Mouse (Mus musculus): ENCODE results near the gene Frmd8. TPM values are rescaled to one million over a fixed set of nuclear protein-coding genes. Genes with fewer than 3 reads are reported as not detected.

The Frmd8 gene
- polyA plus RNA-seq, 1 experiment from 2014 or later: 31.3 TPM

Other genes with a start within 250 kb of the Frmd8 start
- gene Rela, start 237.8 kb downstream of the Frmd8 start, polyA plus RNA-seq (2015; fragmentation: Nextera tagmentation; extraction: Ambion mirVana): 57.3 and 62.0 TPM in 2 replicates
- gene Sipa1, start 211.6 kb downstream of the Frmd8 start, polyA plus RNA-seq (2015; fragmentation: Nextera tagmentation; extraction: Ambion mirVana): 31.1 and 31.2 TPM in 2 replicates
- 22.7 and 24.9 TPM in 2 replicates for gene Map3k11, start 186.5 kb downstream of the Frmd8 start, polyA plus RNA-seq (2015; fragmentation: Nextera tagmentation; extraction: Ambion mirVana)
- 18.5 and 20.9 TPM in 2 replicates for gene Pcnx3, start 186.4 kb downstream of the Frmd8 start, polyA plus RNA-seq (2015; fragmentation: Nextera tagmentation; extraction: Ambion mirVana)
- 3.1 and 4.4 TPM in 2 replicates for gene Kcnk7, start 170.9 kb downstream of the Frmd8 start, polyA plus RNA-seq (2015; fragmentation: Nextera tagmentation; extraction: Ambion mirVana)
- gene Ehbp1l1, start 149.0 kb downstream of the Frmd8 start, polyA plus RNA-seq (2015; fragmentation: Nextera tagmentation; extraction: Ambion mirVana): 28.9 and 48.5 TPM in 2 replicates
- 101 and 107 TPM in 2 replicates for gene Fam89b, start 145.6 kb downstream of the Frmd8 start, polyA plus RNA-seq (2015; fragmentation: Nextera tagmentation; extraction: Ambion mirVana)
- gene Ltbp3, start 134.4 kb downstream of the Frmd8 start, polyA plus RNA-seq (2015; fragmentation: Nextera tagmentation; extraction: Ambion mirVana): 59.4 and 64.3 TPM in 2 replicates
- gene Scyl1, start 103.9 kb downstream of the Frmd8 start, polyA plus RNA-seq (2015; fragmentation: Nextera tagmentation; extraction: Ambion mirVana): 81.6 and 85.1 TPM in 2 replicates
- gene Slc25a45, start 2.5 kb upstream of the Frmd8 start, polyA plus RNA-seq (2015; fragmentation: Nextera tagmentation; extraction: Ambion mirVana): 3.4 and 5.2 TPM in 2 replicates
- 3.1 TPM in 2 replicates for gene Tigd3, start 18.9 kb upstream of the Frmd8 start, polyA plus RNA-seq (2015; fragmentation: Nextera tagmentation; extraction: Ambion mirVana)
- 117 and 125 TPM in 2 replicates for gene Dpf2, start 37.7 kb upstream of the Frmd8 start, polyA plus RNA-seq (2015; fragmentation: Nextera tagmentation; extraction: Ambion mirVana)
- gene Cdc42ep2, start 49.5 kb upstream of the Frmd8 start, polyA plus RNA-seq (2015; fragmentation: Nextera tagmentation; extraction: Ambion mirVana): 9.2 and 12.6 TPM in 2 replicates
- gene Pola2, start 88.9 kb upstream of the Frmd8 start, polyA plus RNA-seq (2015; fragmentation: Nextera tagmentation; extraction: Ambion mirVana): 56.9 and 61.0 TPM in 2 replicates
- gene Slc22a20, start 110.9 kb upstream of the Frmd8 start, polyA plus RNA-seq (2015; fragmentation: Nextera tagmentation; extraction: Ambion mirVana): not detected in 2 replicates
- gene Capn1, start 140.6 kb upstream of the Frmd8 start, polyA plus RNA-seq (2015; fragmentation: Nextera tagmentation; extraction: Ambion mirVana): 21.1 and 26.0 TPM in 2 replicates
- 34.1 and 34.5 TPM in 2 replicates for gene Syvn1, start 171.3 kb upstream of the Frmd8 start, polyA plus RNA-seq (2015; fragmentation: Nextera tagmentation; extraction: Ambion mirVana)
- gene Mrpl49, start 182.5 kb upstream of the Frmd8 start, polyA plus RNA-seq (2015; fragmentation: Nextera tagmentation; extraction: Ambion mirVana): 66.8 and 67.5 TPM in 2 replicates
- 723 and 835 TPM in 2 replicates for gene Fau, start 182.6 kb upstream of the Frmd8 start, polyA plus RNA-seq (2015; fragmentation: Nextera tagmentation; extraction: Ambion mirVana)
- 33.0 and 33.6 TPM in 2 replicates for gene Znhit2, start 185.9 kb upstream of the Frmd8 start, polyA plus RNA-seq (2015; fragmentation: Nextera tagmentation; extraction: Ambion mirVana)
- 19.0 and 28.8 TPM in 2 replicates for gene Tm7sf2, start 193.1 kb upstream of the Frmd8 start, polyA plus RNA-seq (2015; fragmentation: Nextera tagmentation; extraction: Ambion mirVana)
- 64.4 and 72.6 TPM in 2 replicates for gene Vps51, start 202.0 kb upstream of the Frmd8 start, polyA plus RNA-seq (2015; fragmentation: Nextera tagmentation; extraction: Ambion mirVana)
- gene Tmem262, start 204.8 kb upstream of the Frmd8 start, polyA plus RNA-seq (2015; fragmentation: Nextera tagmentation; extraction: Ambion mirVana): not detected in 2 replicates
- 1.8 and 1.9 TPM in 2 replicates for gene Gm28374, start 207.0 kb upstream of the Frmd8 start, polyA plus RNA-seq (2015; fragmentation: Nextera tagmentation; extraction: Ambion mirVana)
- gene Zfpl1, start 209.7 kb upstream of the Frmd8 start, polyA plus RNA-seq (2015; fragmentation: Nextera tagmentation; extraction: Ambion mirVana): 88.8 and 93.6 TPM in 2 replicates
- gene Cdca5, start 209.7 kb upstream of the Frmd8 start, polyA plus RNA-seq (2015; fragmentation: Nextera tagmentation; extraction: Ambion mirVana): 26.3 and 27.1 TPM in 2 replicates
- gene AC131692.1, start 219.1 kb upstream of the Frmd8 start, polyA plus RNA-seq (2015; fragmentation: Nextera tagmentation; extraction: Ambion mirVana): 0.47 TPM in 1 of 2 replicates, not detected in the other
- gene Naaladl1, start 230.5 kb upstream of the Frmd8 start, polyA plus RNA-seq (2015; fragmentation: Nextera tagmentation; extraction: Ambion mirVana): 0.22 and 0.28 TPM in 2 replicates
- 43.7 and 49.1 TPM in 2 replicates for gene Sac3d1, start 243.4 kb upstream of the Frmd8 start, polyA plus RNA-seq (2015; fragmentation: Nextera tagmentation; extraction: Ambion mirVana)